Mouse (Mus musculus): ENCODE results near the gene Gemin5. TPM values are rescaled to one million over a fixed set of nuclear protein-coding genes. Genes with fewer than 3 reads are reported as not detected.
"Not testable (repeated sequence)": the region's sequence is repeated elsewhere in the genome, so short reads cannot be mapped to it uniquely, and the experiment has no call there.

Gemin5 gene
- polyA plus RNA-seq, 1 experiment from 2014 or later, result 19.6 TPM

DNA sequence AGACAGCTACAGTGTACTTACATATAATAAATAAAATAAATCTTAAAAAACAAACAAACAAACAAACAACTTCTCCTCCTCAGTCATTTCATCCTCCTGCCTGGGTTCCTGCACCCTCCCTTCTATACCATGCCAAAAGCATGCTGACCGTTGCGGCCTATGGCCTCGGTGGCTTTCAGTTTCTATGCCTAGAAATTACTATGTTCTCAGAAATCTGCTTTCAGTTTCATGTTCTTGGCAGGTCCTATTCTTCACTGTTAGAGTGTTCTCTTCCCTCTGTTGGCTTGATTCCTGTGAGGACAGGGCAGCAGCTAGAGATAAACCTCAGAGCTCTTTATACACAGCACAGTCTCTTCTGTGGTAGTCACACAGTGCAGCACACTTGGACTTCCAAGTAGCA is 15.2 kb upstream of the Gemin5 start:
- DNase-seq (ENCODE audit: low spot score) (no peak), ATAC-seq (ENCODE audit: low read depth) (no peak)
- H3K9ac ChIP-seq (ENCODE audit: low read depth, low read length), result no peak overlapping the region
- H3K4me2 ChIP-seq (ENCODE audit: low read depth, low read length), result no peak overlapping the region
- peaks cover 5% of the 10 kb centered on the region for H3K36me3 ChIP-seq (ENCODE audit: control insufficient read depth, insufficient read depth, low read length)
- H3K9me3 ChIP-seq (ENCODE audit: control insufficient read depth, low read length), result no peaks in the 10 kb centered on the region
- no peaks in the 10 kb centered on the region for H3K27me3 ChIP-seq (replicated peaks; ENCODE audit: control insufficient read depth, insufficient read depth, low read length)
- no peaks in the 10 kb centered on the region for H3K4me1 ChIP-seq (ENCODE audit: control insufficient read depth, insufficient read depth, low read length)
- 96% methylated on average over 3 of the region's 3 CpGs for WGBS
- H3K27ac ChIP-seq (replicated peaks; ENCODE audit: low read depth, low read length), result no peak overlapping the region
- H3K4me3 ChIP-seq (ENCODE audit: low read depth, low read length), result no peak overlapping the region

DNA sequence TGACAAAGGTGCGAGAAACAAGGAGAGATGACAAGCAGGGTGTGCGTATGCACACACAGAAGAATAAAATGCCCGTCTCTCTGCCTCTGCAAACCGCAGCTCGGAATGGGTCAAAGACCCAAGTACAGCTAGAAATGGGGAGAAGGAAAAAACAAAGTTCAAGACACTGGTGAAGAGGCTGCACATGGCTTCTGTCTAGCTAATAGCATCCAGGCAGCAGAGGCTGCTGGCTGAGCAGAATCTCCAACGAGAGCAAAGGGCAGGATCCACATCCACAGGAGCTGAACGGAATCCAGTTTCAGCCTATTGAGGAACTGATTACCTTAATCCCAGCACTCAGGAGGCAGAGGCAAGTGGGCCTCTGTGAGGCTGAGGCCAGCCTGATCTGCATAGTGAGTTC is 12.4 kb upstream of the Gemin5 start:
- H3K9me3 ChIP-seq (ENCODE audit: control insufficient read depth, low read length), result no peaks in the 10 kb centered on the region
- no peaks in the 10 kb centered on the region for H3K27me3 ChIP-seq (replicated peaks; ENCODE audit: control insufficient read depth, insufficient read depth, low read length)
- H3K4me2 ChIP-seq (ENCODE audit: low read depth, low read length), result no peak overlapping the region
- peaks cover 33% of the 10 kb centered on the region for H3K36me3 ChIP-seq (ENCODE audit: control insufficient read depth, insufficient read depth, low read length)
- DNase-seq (ENCODE audit: low spot score), result no peak
- ATAC-seq (ENCODE audit: low read depth), result no peak
- no peaks in the 10 kb centered on the region for H3K4me1 ChIP-seq (ENCODE audit: control insufficient read depth, insufficient read depth, low read length)
- WGBS, result 85% methylated on average over 7 of the region's 7 CpGs
- H3K4me3 ChIP-seq (ENCODE audit: low read depth, low read length), result no peak overlapping the region
- no peak overlapping the region for H3K27ac ChIP-seq (replicated peaks; ENCODE audit: low read depth, low read length)
- H3K9ac ChIP-seq (ENCODE audit: low read depth, low read length), result no peak overlapping the region

DNA sequence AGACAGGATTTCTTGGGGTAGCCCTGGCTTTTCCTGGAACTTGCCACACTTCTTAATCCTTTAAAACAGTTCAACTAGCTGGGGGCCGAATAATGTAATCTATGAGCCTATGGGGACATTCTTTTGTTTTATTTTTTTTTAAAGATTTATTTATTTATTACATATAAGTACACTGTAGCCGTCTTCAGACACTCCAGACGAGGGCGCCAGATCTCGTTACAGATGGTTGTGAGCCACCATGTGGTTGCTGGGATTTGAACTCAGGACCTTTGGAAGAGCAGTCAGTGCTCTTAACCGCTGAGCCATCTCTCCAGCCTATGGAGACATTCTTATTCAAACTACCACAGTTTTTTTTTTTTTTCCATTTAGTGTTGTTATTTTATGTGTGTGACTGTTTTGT is 11.6 kb upstream of the Gemin5 start:
- not testable (repeated sequence) for H3K9me3 ChIP-seq (ENCODE audit: control insufficient read depth, low read length); DNase-seq (ENCODE audit: low spot score); H3K4me2 ChIP-seq (ENCODE audit: low read depth, low read length); H3K4me1 ChIP-seq (ENCODE audit: control insufficient read depth, insufficient read depth, low read length); H3K9ac ChIP-seq (ENCODE audit: low read depth, low read length); H3K27me3 ChIP-seq (replicated peaks; ENCODE audit: control insufficient read depth, insufficient read depth, low read length); ATAC-seq (ENCODE audit: low read depth); H3K4me3 ChIP-seq (ENCODE audit: low read depth, low read length); H3K27ac ChIP-seq (replicated peaks; ENCODE audit: low read depth, low read length)
- 95% methylated on average over 6 of the region's 6 CpGs for WGBS
- H3K36me3 ChIP-seq (ENCODE audit: control insufficient read depth, insufficient read depth, low read length), result peaks cover 41% of the 10 kb centered on the region

DNA sequence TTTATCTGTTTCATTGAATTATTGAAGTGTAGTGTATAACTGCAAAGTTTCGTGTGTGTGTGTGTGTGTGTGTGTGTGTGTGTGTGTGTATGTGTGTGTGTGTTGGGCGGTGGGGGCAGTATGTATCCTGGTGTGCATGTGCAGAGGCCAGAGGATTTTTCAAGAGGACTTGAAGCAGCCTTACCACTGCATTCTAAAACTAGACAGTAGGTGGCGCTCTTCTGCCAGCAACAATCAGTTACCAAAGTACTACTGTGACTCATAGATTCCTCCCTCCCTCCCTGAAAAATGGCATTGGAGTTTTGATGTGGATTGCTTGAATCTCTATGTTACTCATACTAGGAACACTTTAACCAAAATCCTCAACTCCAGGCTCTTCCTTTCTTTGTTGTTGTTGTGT is 11.2 kb upstream of the Gemin5 start:
- Histone ChIP-seq H3K9me3 (ENCODE audit: control insufficient read depth, low read length) (no peaks in the 10 kb centered on the region), H3K4me3 (ENCODE audit: low read depth, low read length) (no peak overlapping the region), H3K27me3 (replicated peaks; ENCODE audit: control insufficient read depth, insufficient read depth, low read length) (no peaks in the 10 kb centered on the region), H3K36me3 (ENCODE audit: control insufficient read depth, insufficient read depth, low read length) (peaks cover 45% of the 10 kb centered on the region), H3K4me2 (ENCODE audit: low read depth, low read length) (no peak overlapping the region), H3K4me1 (ENCODE audit: control insufficient read depth, insufficient read depth, low read length) (no peaks in the 10 kb centered on the region), H3K9ac (ENCODE audit: low read depth, low read length) (no peak overlapping the region), H3K27ac (replicated peaks; ENCODE audit: low read depth, low read length) (no peak overlapping the region)
- ATAC-seq (ENCODE audit: low read depth) (peak; percentile 33; the same call in 1 of the 2 replicates), DNase-seq (ENCODE audit: low spot score) (peak; percentile 88)
- WGBS, result 12% methylated on average over 3 of the region's 3 CpGs

DNA sequence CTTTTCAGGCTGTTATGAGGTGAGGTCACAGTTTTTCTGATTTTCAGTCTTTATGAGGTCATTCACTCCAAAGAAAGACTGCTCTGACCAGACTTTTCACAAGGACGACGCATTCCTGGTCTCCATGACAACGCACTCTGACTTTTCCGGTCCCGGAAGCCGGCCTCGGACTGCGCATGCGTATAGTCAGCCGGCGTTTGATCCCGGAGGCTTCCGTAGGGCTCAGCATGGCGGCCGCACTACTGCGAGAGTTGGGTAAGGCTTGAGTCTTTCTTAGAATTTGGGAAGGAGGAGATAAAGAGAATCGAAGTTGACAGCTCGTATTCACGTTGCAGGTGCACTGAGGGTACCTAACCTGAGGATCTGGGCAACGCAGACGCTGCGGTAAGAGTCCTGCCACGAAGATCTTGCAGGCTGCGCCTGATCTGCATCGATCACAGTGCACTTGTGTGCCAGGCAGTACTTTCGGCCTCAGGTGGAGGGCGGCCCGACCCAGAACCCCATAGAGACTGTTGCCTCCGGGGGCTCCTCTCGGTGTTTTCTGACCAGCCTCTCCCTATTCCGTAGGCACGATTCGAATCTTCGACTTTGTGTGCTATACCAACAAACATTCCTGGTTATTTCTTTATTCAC is 3.2 kb upstream of the Gemin5 start, which contains the start of gene Mrpl22:
Mrpl22 (plus strand) TSS at position 203 of the 633 bp plus-strand sequence.
- Histone ChIP-seq H3K9me3 (ENCODE audit: control insufficient read depth, low read length) (no peaks in the 10 kb centered on the region), H3K9ac (ENCODE audit: low read depth, low read length) (peak within 1 kb of the TSS; percentile 80), H3K27ac (replicated peaks; ENCODE audit: low read depth, low read length) (peak within 1 kb of the TSS; percentile 67), H3K27me3 (replicated peaks; ENCODE audit: control insufficient read depth, insufficient read depth, low read length) (no peaks in the 10 kb centered on the region), H3K4me3 (ENCODE audit: low read depth, low read length) (peak within 1 kb of the TSS; percentile 60), H3K4me2 (ENCODE audit: low read depth, low read length) (peak within 1 kb of the TSS; percentile 81), H3K36me3 (ENCODE audit: control insufficient read depth, insufficient read depth, low read length) (peaks cover 37% of the 10 kb centered on the region), H3K4me1 (ENCODE audit: control insufficient read depth, insufficient read depth, low read length) (peaks cover 6% of the 10 kb centered on the region; the same call in 1 of the 2 replicates)
- WGBS, result under 1% methylated on average over 32 of the region's 34 CpGs
- peak; percentile 97 for DNase-seq (ENCODE audit: low spot score)
- peak; percentile 84 for ATAC-seq (ENCODE audit: low read depth)

DNA sequence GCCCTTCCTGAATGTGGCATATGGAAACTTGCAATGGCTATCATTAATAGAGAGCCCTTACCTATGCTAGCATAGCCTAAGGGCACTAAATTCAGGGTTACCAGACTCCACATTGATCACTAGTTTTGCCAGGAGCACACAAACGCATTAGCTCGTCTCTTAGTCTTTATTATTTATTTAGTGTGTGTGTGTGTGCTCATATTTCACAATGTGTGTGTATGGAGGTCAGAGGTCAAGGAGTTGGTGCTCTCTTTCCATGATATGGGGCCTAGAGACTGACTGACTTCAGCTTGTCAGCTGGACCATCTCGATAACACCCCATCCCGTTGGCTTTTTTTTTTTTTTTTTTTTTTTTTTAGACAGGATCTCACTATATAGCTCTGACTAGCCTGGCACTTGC is 1.3 kb upstream of the Gemin5 start:
- Histone ChIP-seq H3K4me3 (ENCODE audit: low read depth, low read length) (no peak overlapping the region), H3K9ac (ENCODE audit: low read depth, low read length) (no peak overlapping the region), H3K27ac (replicated peaks; ENCODE audit: low read depth, low read length) (no peak overlapping the region), H3K36me3 (ENCODE audit: control insufficient read depth, insufficient read depth, low read length) (peaks cover 35% of the 10 kb centered on the region), H3K4me1 (ENCODE audit: control insufficient read depth, insufficient read depth, low read length) (peaks cover 6% of the 10 kb centered on the region; the same call in 1 of the 2 replicates), H3K9me3 (ENCODE audit: control insufficient read depth, low read length) (no peaks in the 10 kb centered on the region), H3K27me3 (replicated peaks; ENCODE audit: control insufficient read depth, insufficient read depth, low read length) (no peaks in the 10 kb centered on the region), H3K4me2 (ENCODE audit: low read depth, low read length) (no peak overlapping the region)
- 83% methylated on average over 4 of the region's 4 CpGs for WGBS
- no peak for ATAC-seq (ENCODE audit: low read depth)
- DNase-seq (ENCODE audit: low spot score), result no peak

DNA sequence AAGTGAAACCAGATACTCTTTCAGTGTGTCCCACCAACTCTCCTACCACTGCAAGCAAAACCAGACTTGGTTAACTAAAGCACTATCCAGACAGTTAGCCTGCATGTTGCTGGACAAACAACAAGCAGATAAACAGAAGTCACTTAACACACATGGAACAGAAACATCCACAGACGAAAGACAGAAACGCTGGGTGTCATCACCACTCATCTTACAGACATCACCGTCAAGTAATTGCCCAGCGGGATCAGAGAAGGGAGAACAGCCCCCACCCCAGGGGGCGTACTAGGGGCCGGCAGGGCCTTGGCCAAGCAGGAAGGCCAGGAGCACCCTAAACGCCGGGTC is 545 bp downstream of the Gemin5 start:
- H3K36me3 ChIP-seq (ENCODE audit: control insufficient read depth, insufficient read depth, low read length), result peaks cover 35% of the 10 kb centered on the region
- H3K9ac ChIP-seq (ENCODE audit: low read depth, low read length), result peak overlapping the region; percentile 79
- H3K27me3 ChIP-seq (replicated peaks; ENCODE audit: control insufficient read depth, insufficient read depth, low read length), result no peaks in the 10 kb centered on the region
- no peaks in the 10 kb centered on the region for H3K9me3 ChIP-seq (ENCODE audit: control insufficient read depth, low read length)
- peak overlapping the region; percentile 80 for H3K4me2 ChIP-seq (ENCODE audit: low read depth, low read length)
- H3K27ac ChIP-seq (replicated peaks; ENCODE audit: low read depth, low read length), result 0 out of 2 replicates have a peak overlapping the region, but pooled peaks have one; percentile 50
- no peak for ATAC-seq (ENCODE audit: low read depth)
- no peak for DNase-seq (ENCODE audit: low spot score)
- peak overlapping the region; percentile 77 for H3K4me3 ChIP-seq (ENCODE audit: low read depth, low read length)
- WGBS, result 0% methylated on average over 5 of the region's 8 CpGs
- peaks cover 6% of the 10 kb centered on the region; the same call in 1 of the 2 replicates for H3K4me1 ChIP-seq (ENCODE audit: control insufficient read depth, insufficient read depth, low read length)

DNA sequence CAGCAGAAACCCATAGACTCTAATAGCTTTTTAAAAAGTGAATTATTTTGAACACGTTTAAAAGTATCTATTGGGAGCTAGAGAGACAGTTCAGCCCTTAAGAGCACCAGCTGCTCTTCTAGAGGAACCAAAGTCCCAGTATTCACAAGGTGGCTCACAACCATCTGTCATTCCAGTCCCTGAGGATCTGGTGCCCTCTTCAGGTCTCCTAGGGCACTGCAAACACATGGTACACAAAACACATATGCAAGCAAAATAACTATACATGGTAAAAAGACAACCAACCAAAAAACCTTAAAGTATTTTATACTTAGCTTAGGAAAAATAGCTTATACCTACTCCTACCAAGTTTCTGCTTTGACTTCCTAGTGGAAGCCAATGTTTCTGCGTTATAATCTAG is 3.3 kb downstream of the Gemin5 start:
- Histone ChIP-seq H3K36me3 (ENCODE audit: control insufficient read depth, insufficient read depth, low read length) (peaks cover 58% of the 10 kb centered on the region), H3K4me2 (ENCODE audit: low read depth, low read length) (no peak overlapping the region), H3K27me3 (replicated peaks; ENCODE audit: control insufficient read depth, insufficient read depth, low read length) (no peaks in the 10 kb centered on the region), H3K4me1 (ENCODE audit: control insufficient read depth, insufficient read depth, low read length) (0 out of 2 replicates have a peak, but pooled peaks cover 3% of the 10 kb centered on the region), H3K27ac (replicated peaks; ENCODE audit: low read depth, low read length) (no peak overlapping the region), H3K4me3 (ENCODE audit: low read depth, low read length) (no peak overlapping the region), H3K9me3 (ENCODE audit: control insufficient read depth, low read length) (no peaks in the 10 kb centered on the region), H3K9ac (ENCODE audit: low read depth, low read length) (no peak overlapping the region)
- 88% methylated on average over 2 of the region's 2 CpGs for WGBS
- ATAC-seq (ENCODE audit: low read depth), result no peak
- DNase-seq (ENCODE audit: low spot score), result no peak

DNA sequence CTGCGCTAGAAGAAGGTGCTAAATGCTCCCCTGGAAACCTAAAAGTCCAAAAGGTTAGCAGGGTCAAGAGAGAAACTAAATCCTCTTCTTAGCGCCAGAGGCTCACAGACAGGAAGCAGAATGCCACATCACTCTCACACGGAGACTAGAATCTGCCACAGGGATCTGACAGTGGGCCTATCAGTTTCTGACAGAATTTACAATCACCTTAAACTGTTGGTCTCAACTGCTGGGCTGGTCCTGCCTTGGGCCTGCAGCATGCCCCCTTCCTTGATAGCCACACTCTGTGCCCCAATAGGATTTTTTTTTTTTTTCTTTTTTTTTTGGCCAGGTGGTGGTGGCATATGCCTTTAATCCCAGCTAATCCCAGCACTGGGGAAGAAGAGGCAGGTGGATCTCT is 11.5 kb downstream of the Gemin5 start:
- Histone ChIP-seq H3K4me1 (ENCODE audit: control insufficient read depth, insufficient read depth, low read length) (no peaks in the 10 kb centered on the region), H3K36me3 (ENCODE audit: control insufficient read depth, insufficient read depth, low read length) (peaks cover 83% of the 10 kb centered on the region), H3K9ac (ENCODE audit: low read depth, low read length) (no peak overlapping the region), H3K4me2 (ENCODE audit: low read depth, low read length) (no peak overlapping the region), H3K9me3 (ENCODE audit: control insufficient read depth, low read length) (no peaks in the 10 kb centered on the region), H3K4me3 (ENCODE audit: low read depth, low read length) (no peak overlapping the region), H3K27ac (replicated peaks; ENCODE audit: low read depth, low read length) (no peak overlapping the region), H3K27me3 (replicated peaks; ENCODE audit: control insufficient read depth, insufficient read depth, low read length) (no peaks in the 10 kb centered on the region)
- DNase-seq (ENCODE audit: low spot score), result no peak
- WGBS, result 79% methylated on average over 3 of the region's 3 CpGs
- no peak for ATAC-seq (ENCODE audit: low read depth)
